Mouse (Mus musculus) intestine, embryonic 15.5 days (tissue): ENCODE data around the gene Usp12. TPM values are rescaled to one million over a fixed set of nuclear protein-coding genes. Genes with fewer than 3 reads are reported as not detected.

Source experiments
- ATAC-seq: fragments of 200-750 bp; cut with Nextera tagmentation; 2 replicates; pipeline ENCODE4 v1.8.0; 2017; ENCODE audit warnings: moderate TSS enrichment, moderate library complexity
- H3K27ac ChIP-seq: fragments of 300-500 bp; sonication (generic); 2 replicates; pipeline ENCODE4 v1.5.1; 2015; ENCODE audit warnings: mild to moderate bottlenecking, inconsistent platforms
- H3K27me3 ChIP-seq: fragments of 300-500 bp; sonication (generic); replicated peaks from 2 replicates; pipeline ENCODE4 v1.6.1; 2015; ENCODE audit warnings: inconsistent platforms
- H3K36me3 ChIP-seq: fragments of 300-500 bp; sonication (generic); 2 replicates; pipeline ENCODE4 v1.6.1; 2015; ENCODE audit warnings: inconsistent platforms
- H3K4me1 ChIP-seq: fragments of 300-500 bp; sonication (generic); replicated peaks from 2 replicates; pipeline ENCODE4 v1.6.1; 2015; ENCODE audit warnings: inconsistent platforms
- H3K4me2 ChIP-seq: fragments of 300-500 bp; sonication (generic); replicated peaks from 2 replicates; pipeline ENCODE4 v1.6.1; 2015; ENCODE audit warnings: mild to moderate bottlenecking, inconsistent platforms
- H3K4me3 ChIP-seq: fragments of 300-500 bp; sonication (generic); replicated peaks from 2 replicates; pipeline ENCODE4 v1.5.1; 2015; ENCODE audit warnings: inconsistent platforms
- H3K9ac ChIP-seq: fragments of 300-500 bp; sonication (generic); 2 replicates; pipeline ENCODE4 v1.6.1; 2015; ENCODE audit warnings: inconsistent platforms
- H3K9me3 ChIP-seq: fragments of 300-500 bp; sonication (generic); 2 replicates; pipeline ENCODE4 v1.6.1; 2016; ENCODE audit warnings: inconsistent platforms
- WGBS: fragments of 180-500 bp; shearing (Covaris S2); methylation state at CpG from one replicate; pipeline ENCODE4 v1.1.7; 2015; 5-methylcytosine and 5-hydroxymethylcytosine counted together
- polyA plus RNA-seq: library from polyadenylated mRNA; unstranded; fragments of >200 nt; fragmentation: Nextera tagmentation; extraction: Ambion mirVana; gene quantifications from 2 replicates; pipeline ENCODE4 v1.2.1, GENCODE M21; 2015

Usp12 gene
- polyA plus RNA-seq, 1 experiment from 2014 or later: 28.7 TPM

GRCm38 (mm10) chr5:146733888-146734640, 60.7 kb downstream of the Usp12 start:
- Histone ChIP-seq H3K9ac (no peak overlapping the region), H3K27me3 (no peaks in the 10 kb centered on the region), H3K9me3 (no peaks in the 10 kb centered on the region), H3K4me3 (no peak overlapping the region), H3K4me1 (peaks cover 5% of the 10 kb centered on the region; the same call in 1 of the 2 replicates), H3K4me2 (no peak overlapping the region), H3K27ac (no peak overlapping the region), H3K36me3 (peaks cover 20% of the 10 kb centered on the region)
- WGBS: 68% methylated on average over 12 of the region's 12 CpGs
- ATAC-seq: peak; percentile 68

GRCm38 (mm10) chr5:146733372-146733771, 61.4 kb downstream of the Usp12 start:
- 76% methylated on average over 7 of the region's 7 CpGs for WGBS
- Histone ChIP-seq H3K9me3 (no peaks in the 10 kb centered on the region), H3K27me3 (no peaks in the 10 kb centered on the region), H3K4me3 (no peak overlapping the region), H3K9ac (no peak overlapping the region), H3K4me1 (peaks cover 5% of the 10 kb centered on the region; the same call in 1 of the 2 replicates), H3K27ac (no peak overlapping the region), H3K4me2 (no peak overlapping the region), H3K36me3 (peaks cover 17% of the 10 kb centered on the region)
- no peak for ATAC-seq

GRCm38 (mm10) chr5:146727006-146727405, 67.8 kb downstream of the Usp12 start:
- H3K9ac ChIP-seq: no peak overlapping the region
- 0 out of 2 replicates have a peak, but pooled peaks cover 3% of the 10 kb centered on the region for H3K4me1 ChIP-seq
- no peak overlapping the region for H3K4me3 ChIP-seq
- H3K9me3 ChIP-seq: no peaks in the 10 kb centered on the region
- no peak overlapping the region for H3K4me2 ChIP-seq
- WGBS: 85% methylated on average over 4 of the region's 4 CpGs
- ATAC-seq: no peak; the same call in 1 of the 2 replicates
- H3K27me3 ChIP-seq: no peaks in the 10 kb centered on the region
- H3K36me3 ChIP-seq: no peaks in the 10 kb centered on the region
- H3K27ac ChIP-seq: no peak overlapping the region

- Histone ChIP-seq H3K27me3 (no peaks in the 10 kb centered on the region), H3K4me2 (no peak overlapping the region), H3K9me3 (no peaks in the 10 kb centered on the region), H3K9ac (no peak overlapping the region), H3K4me3 (no peak overlapping the region), H3K27ac (no peak overlapping the region), H3K4me1 (0 out of 2 replicates have a peak, but pooled peaks cover 3% of the 10 kb centered on the region), H3K36me3 (no peaks in the 10 kb centered on the region)
- WGBS: 50% methylated on average over 3 of the region's 3 CpGs
- ATAC-seq: no peak
These were observed 69.8 kb downstream of the Usp12 start for GRCm38 (mm10) chr5:146724956-146725355.

GRCm38 (mm10) chr5:146723452-146723851, 71.4 kb downstream of the Usp12 start:
- 89% methylated on average over 5 of the region's 5 CpGs for WGBS
- no peak for ATAC-seq

GRCm38 (mm10) chr5:146722226-146722625, 72.6 kb downstream of the Usp12 start:
- Histone ChIP-seq H3K27ac (no peak overlapping the region), H3K9ac (no peak overlapping the region), H3K9me3 (no peaks in the 10 kb centered on the region), H3K4me2 (no peak overlapping the region), H3K36me3 (no peaks in the 10 kb centered on the region), H3K4me3 (no peak overlapping the region), H3K27me3 (no peaks in the 10 kb centered on the region), H3K4me1 (0 out of 2 replicates have a peak, but pooled peaks cover 3% of the 10 kb centered on the region)
- ATAC-seq: no peak
- WGBS: 41% methylated on average over 14 of the region's 14 CpGs

More at GRCm38 (mm10) chr5:146723452-146723851, 71.4 kb downstream of the Usp12 start:
- Histone ChIP-seq H3K36me3 (no peaks in the 10 kb centered on the region), H3K27me3 (no peaks in the 10 kb centered on the region), H3K27ac (no peak overlapping the region), H3K4me2 (no peak overlapping the region), H3K9me3 (no peaks in the 10 kb centered on the region), H3K4me1 (0 out of 2 replicates have a peak, but pooled peaks cover 3% of the 10 kb centered on the region), H3K9ac (no peak overlapping the region), H3K4me3 (no peak overlapping the region)

- Histone ChIP-seq H3K4me2 (no peak overlapping the region), H3K36me3 (no peaks in the 10 kb centered on the region), H3K27me3 (no peaks in the 10 kb centered on the region), H3K9ac (no peak overlapping the region), H3K4me3 (no peak overlapping the region), H3K27ac (no peak overlapping the region), H3K4me1 (0 out of 2 replicates have a peak, but pooled peaks cover 3% of the 10 kb centered on the region), H3K9me3 (no peaks in the 10 kb centered on the region)
- ATAC-seq: no peak
- 83% methylated on average over 27 of the region's 27 CpGs for WGBS
These were observed 75.0 kb downstream of the Usp12 start for GRCm38 (mm10) chr5:146719584-146720356.

GRCm38 (mm10) chr5:146713836-146714235, 81.0 kb downstream of the Usp12 start:
- Histone ChIP-seq H3K4me1 (0 out of 2 replicates have a peak, but pooled peaks cover 5% of the 10 kb centered on the region), H3K9me3 (no peaks in the 10 kb centered on the region), H3K9ac (no peak overlapping the region), H3K4me3 (no peak overlapping the region), H3K27me3 (no peaks in the 10 kb centered on the region), H3K36me3 (no peaks in the 10 kb centered on the region), H3K27ac (no peak overlapping the region), H3K4me2 (no peak overlapping the region)
- no peak for ATAC-seq
- 91% methylated on average over 12 of the region's 12 CpGs for WGBS

GRCm38 (mm10) chr5:146713088-146713487, 81.7 kb downstream of the Usp12 start:
- no peaks in the 10 kb centered on the region for H3K9me3 ChIP-seq
- no peaks in the 10 kb centered on the region for H3K27me3 ChIP-seq
- 0 out of 2 replicates have a peak overlapping the region, but pooled peaks have one; percentile 14 for H3K4me2 ChIP-seq
- H3K36me3 ChIP-seq: no peaks in the 10 kb centered on the region
- peak overlapping the region; percentile 54; the same call in 1 of the 2 replicates for H3K27ac ChIP-seq
- no peak overlapping the region for H3K9ac ChIP-seq
- 0 out of 2 replicates have a peak, but pooled peaks cover 5% of the 10 kb centered on the region for H3K4me1 ChIP-seq
- H3K4me3 ChIP-seq: no peak overlapping the region
- 58% methylated on average over 10 of the region's 10 CpGs for WGBS
- peak; percentile 24; the same call in 1 of the 2 replicates for ATAC-seq

GRCm38 (mm10) chr5:146712282-146712918, 82.4 kb downstream of the Usp12 start:
- Histone ChIP-seq H3K9ac (no peak overlapping the region), H3K27ac (no peak overlapping the region; the same call in 1 of the 2 replicates), H3K4me2 (0 out of 2 replicates have a peak overlapping the region, but pooled peaks have one; percentile 14), H3K4me3 (no peak overlapping the region), H3K27me3 (no peaks in the 10 kb centered on the region), H3K9me3 (no peaks in the 10 kb centered on the region), H3K36me3 (no peaks in the 10 kb centered on the region), H3K4me1 (0 out of 2 replicates have a peak, but pooled peaks cover 5% of the 10 kb centered on the region)
- peak; percentile 66 for ATAC-seq
- 66% methylated on average over 18 of the region's 18 CpGs for WGBS

- Histone ChIP-seq H3K36me3 (no peaks in the 10 kb centered on the region), H3K9ac (no peak overlapping the region), H3K4me3 (no peak overlapping the region), H3K4me2 (no peak overlapping the region), H3K27me3 (no peaks in the 10 kb centered on the region), H3K27ac (no peak overlapping the region), H3K4me1 (0 out of 2 replicates have a peak, but pooled peaks cover 8% of the 10 kb centered on the region), H3K9me3 (no peaks in the 10 kb centered on the region)
- WGBS: 55% methylated on average over 3 of the region's 3 CpGs
- ATAC-seq: no peak
These were observed 85.4 kb downstream of the Usp12 start for GRCm38 (mm10) chr5:146709361-146709760.
